Mouse (Mus musculus) brain, embryonic 14.5 days (tissue): ENCODE data around the gene Fcgr4.

Experiments
- CTCF ChIP-seq: fragments of 200-500 bp; IDR thresholded peaks from 2 replicates; pipeline ENCODE4 v1.5.1; 2012; ENCODE audit warnings: inconsistent platforms, mild to moderate bottlenecking, moderate library complexity, borderline replicate concordance; ENCODE audit not compliant: insufficient read depth, insufficient read length; ENCODE audit errors: extremely low read depth
- POLR2A ChIP-seq: fragments of 200-500 bp; IDR thresholded peaks from 2 replicates; pipeline ENCODE4 v1.6.1; 2012; ENCODE audit warnings: mild to moderate bottlenecking, inconsistent platforms, borderline replicate concordance; ENCODE audit not compliant: poor library complexity, insufficient read depth, insufficient read length, severe bottlenecking; ENCODE audit errors: extremely low read depth

GRCm38 (mm10) chr1:170974736-170975135, 44.0 kb upstream of the Fcgr4 start:
- TF ChIP-seq CTCF (no peak), POLR2A (no peak)
